Mouse (Mus musculus): Measurements from ENCODE around the gene Akt1.

Gene Akt1

DNA sequence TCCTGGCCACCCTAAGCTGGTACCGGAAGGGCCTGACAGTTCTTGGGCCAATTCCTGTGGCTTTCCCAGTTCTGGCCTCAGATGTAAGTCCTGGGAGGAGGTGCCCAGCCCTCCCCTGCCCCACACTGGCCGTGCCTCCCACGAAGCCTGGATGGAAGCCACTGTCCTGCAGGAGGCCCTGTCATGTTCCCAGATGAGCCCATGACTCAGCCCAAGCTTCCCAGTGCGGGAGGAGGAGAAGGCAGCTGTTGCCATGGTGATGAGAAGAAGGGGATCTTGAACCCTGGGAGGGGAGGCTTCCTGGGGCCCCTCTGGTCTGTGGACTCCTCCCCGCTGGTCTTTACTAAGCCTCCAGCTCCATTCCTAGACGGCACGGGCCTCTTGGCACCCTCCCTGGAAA is 8.7 kb upstream of the Akt1 start:
- no peak for DNase-seq

GRCm38 (mm10) chr12:112679027-112679996 is 4.6 kb upstream of the Akt1 start:
- DNase-seq, result peak; percentile 44

- DNase-seq, result peak; percentile 55
Measured at GRCm38 (mm10) chr12:112678555-112679026, 3.9 kb upstream of the Akt1 start, which contains the start of gene Zbtb42. Zbtb42 (plus strand) TSS chr12:112678828.

GRCm38 (mm10) chr12:112677943-112678554 is 3.4 kb upstream of the Akt1 start:
- no peak for DNase-seq

- no peak for DNase-seq
Measured at GRCm38 (mm10) chr12:112677076-112677475, 2.4 kb upstream of the Akt1 start.

DNA sequence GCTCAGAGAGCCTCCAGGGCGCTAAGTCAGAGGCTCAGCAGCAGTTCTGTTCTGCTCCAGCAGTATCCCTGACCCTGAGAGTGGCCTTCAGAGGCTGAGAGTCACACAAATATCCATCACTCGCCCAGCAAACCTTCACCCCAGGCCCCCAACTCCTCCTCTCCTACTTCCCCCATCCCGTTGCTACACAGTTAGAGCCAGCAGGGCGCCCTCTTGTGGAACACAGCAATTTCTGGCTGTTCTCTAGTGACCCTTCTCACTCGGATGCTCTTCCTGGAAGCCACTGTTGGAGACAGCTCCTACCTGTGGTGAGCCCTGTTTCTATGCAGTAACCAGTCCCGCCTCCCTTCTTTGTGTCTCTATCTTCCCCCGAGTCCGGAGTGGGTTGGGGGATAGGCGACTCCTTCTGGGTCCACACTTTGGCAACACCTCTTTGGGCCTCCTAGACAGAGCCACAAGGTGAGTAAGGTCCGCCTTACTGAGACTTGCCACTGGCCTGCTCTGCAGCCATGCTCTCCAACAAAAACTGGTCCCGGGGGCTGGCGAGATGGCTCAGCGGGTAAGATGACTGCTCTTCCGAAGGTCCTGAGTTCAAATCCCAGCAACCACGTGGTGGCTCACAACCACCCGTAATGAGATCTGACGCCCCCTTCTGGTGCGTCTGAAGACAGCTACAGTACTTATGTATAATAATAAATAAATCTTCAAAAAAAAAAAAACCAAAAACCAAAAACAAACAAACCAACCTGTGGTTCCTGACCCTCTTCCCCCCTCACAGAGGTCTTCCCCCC is 756 bp upstream of the Akt1 start:
- peak; percentile 86 for DNase-seq

DNA sequence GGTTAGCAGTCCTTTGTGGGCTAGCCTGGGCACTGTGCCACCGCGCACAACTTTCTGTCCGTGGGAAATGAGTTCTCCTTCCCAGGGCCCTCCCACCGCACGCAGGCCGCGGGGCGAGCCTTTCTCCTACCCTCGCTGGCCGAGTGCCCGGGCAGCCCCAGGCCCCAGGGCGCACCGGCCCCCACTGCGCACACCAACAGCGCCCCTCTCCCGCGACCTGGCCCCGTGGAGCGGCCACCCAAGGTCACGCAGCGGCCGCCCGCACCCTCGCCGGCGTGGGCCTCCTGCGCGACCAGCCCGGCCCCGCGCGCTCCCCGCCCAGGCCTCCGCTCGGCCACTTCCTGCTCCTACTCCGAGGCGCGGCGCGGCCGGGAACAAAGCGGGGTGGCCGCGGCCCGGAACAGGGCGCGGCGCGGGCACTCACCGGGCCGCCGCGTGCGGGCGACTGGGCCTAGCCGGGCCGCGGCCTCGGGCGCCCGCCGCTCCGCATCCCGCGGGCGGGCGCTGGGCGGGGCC is 1.1 kb downstream of the Akt1 start:
- DNase-seq, result peak; percentile 23

- peak; percentile 60 for DNase-seq
Measured at GRCm38 (mm10) chr12:112672744-112673575, 1.7 kb downstream of the Akt1 start.

DNA sequence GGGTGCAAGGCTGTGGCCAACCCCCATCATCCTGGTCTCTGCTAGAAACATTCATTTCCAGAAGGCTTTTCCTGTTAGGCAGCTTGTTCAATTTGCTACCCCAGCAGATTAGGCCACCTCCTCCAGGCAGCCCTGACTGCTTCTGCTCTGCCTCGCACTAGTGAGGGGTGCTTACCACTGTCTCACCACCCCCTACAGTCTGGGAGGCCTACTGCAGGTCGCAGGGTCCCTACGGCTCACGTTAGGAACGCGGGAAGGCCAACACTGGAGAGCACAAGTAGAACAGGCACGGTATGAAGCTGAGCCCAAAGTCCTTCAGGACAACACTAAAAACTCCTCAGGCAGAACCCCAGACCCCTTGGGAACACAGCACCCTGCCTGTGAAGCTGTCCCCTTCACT is 2.8 kb downstream of the Akt1 start:
- DNase-seq, result no peak

DNA sequence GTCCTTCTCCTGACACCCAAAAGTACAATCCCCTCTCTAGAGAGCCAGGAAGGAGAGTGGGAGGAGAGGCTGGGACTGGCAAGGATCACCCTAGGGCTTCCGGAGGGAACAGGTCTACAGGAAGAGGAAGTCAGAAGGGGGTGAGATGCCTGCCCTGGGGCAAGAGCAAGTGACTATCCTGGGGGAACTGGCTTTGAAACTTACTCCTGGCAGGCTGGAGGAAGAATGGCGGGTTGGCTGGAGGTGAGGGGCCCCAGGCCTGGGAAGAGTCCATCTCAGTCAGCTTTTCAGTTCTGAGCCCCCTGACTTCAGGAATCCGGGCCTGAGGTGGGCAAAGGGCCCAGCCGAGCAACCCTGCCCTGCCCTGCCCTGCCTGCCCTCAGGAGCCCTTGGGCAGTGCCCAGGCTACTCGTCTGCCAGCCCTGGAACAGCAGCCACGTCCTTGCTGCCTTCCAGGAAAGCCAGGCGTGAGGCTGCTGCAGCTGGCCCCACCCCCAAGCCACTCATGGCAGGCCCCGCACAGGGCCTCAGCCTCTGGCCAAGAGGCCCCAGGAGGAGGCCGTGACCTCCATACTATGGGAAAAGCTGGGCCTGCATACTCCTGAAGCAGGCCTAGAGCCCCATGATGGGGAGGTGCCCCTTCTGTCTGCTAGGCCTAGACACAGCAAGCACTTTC is 3.8 kb downstream of the Akt1 start:
- DNase-seq, result peak; percentile 25

DNA sequence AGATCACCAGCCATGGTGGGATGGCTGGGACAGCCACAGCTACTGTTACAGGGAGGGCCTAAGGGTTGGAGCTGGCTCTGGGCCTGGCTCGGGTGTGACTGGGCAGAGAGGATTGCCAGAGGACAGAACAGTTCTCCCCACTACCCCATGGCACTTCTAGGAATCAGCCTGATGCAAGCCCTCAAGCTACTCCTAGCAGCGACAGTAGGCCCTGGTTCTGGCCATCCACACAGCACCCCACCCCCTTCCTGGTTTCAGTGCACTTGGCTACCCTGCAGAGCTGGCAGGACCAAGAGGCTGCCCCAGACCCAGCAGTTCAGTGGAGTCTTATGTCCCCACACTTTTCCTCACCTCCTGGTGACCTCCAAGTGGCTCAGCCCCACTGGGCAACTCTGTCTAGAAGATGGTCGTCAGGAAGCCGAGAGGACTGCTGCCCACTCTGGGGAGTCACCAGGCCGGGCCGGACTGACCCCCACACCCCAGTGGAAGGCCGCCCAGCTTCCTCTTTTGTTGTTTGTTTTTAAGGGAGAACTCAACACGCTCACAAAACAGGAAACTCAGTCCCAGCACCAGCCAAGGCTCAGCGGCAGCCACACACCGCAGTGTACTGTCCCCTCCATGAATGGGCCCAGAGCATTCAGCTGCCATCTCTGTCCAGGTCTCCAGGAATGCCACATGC is 6.9 kb downstream of the Akt1 start:
- DNase-seq, result no peak

GRCm38 (mm10) chr12:112665881-112666544 is 8.7 kb downstream of the Akt1 start:
- DNase-seq, result no peak

DNA sequence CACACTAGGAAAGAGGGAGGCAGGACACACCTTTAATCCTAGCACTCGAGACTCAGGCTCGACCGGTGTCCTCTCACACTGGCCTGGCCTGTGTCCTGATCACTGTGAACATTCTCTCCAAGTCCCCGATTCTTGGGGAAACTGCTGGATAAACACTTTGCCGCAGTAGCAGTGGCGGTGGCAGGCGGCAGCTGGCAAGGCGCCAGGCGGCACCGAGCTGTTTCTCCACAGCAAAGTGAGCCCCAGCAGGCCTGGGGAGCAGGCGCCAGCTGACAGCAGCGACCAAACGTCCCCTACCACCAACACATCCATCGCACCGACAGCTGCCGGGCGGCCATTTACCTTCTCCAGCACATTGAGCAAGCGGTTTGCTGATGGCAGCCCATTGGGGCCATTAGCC is 9.2 kb downstream of the Akt1 start:
- DNase-seq, result peak; percentile 46

GRCm38 (mm10) chr12:112664656-112665055 is 10.0 kb downstream of the Akt1 start:
- DNase-seq, result no peak

GRCm38 (mm10) chr12:112664124-112664523 is 10.6 kb downstream of the Akt1 start:
- DNase-seq, result no peak

- no peak for DNase-seq
Measured at GRCm38 (mm10) chr12:112663716-112664115, 11.0 kb downstream of the Akt1 start.

- no peak for DNase-seq
Measured at GRCm38 (mm10) chr12:112663303-112663702, 11.4 kb downstream of the Akt1 start.

DNA sequence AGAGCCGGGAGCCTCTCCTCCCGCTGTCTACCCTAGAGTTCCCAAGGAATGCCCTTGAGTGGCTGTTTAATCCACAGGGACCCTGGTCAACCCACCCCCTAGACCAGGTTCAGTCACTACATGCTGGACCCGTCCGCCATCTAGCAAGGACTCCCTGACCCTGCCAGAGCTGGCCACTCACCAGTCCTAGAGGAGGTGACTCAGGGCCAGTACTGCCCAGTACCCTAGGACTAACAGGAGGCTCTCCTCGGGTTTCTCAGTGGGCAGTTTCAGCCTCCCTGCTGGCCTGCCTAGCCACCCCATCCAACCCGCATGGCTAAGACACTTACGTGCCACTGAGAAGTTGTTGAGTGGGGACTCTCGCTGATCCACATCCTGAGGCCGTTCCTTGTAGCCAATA is 12.8 kb downstream of the Akt1 start:
- DNase-seq, result no peak

DNA sequence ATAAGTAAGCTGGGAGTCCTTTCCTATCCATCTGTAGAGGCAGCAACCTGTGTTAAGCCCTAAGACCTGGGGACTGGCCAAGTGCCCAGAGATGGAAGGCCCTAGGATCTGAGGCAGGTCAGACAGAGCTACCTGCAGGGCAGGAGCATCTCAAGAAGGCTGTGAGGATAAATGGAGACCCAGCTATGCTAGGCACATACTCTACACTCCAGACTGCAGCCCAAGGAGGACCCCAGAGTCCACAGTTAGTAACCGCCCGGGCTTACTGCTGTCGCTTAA is 13.4 kb downstream of the Akt1 start:
- no peak for DNase-seq

DNA sequence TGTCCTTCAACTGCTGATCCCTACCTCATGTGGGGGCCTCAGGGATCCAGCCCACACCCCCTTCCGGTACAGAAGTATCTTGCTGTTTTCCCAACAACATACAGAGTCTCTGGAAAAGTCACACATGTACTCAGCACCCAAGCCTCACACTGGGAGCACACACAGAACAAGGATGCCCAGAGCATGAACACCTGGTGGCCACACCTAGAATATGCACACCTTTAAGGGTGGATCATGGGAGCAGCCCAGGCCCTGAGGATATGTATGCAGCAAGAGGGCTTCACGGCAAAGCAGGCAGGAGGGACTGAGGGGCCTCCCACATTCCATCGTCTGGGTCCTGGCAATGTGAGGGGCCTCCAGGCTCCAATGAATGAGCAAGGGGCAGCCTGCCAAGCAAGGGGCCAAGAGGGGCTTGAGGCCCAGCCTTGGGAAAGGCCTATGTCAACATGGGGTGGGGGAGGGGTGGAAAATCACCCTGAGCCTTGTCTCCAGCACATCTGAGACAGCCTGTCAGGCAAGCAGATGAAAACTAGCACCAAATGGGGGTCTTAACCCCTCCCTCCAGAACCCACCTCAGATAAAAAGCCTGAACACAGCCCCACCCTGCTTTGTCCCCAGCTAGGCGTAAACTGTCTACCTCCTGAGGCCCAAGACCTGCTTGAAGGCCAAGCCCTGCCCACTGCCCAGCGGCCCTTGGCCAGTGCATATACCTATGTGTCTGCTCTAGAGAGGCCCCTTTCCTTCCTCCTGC is 13.9 kb downstream of the Akt1 start:
- DNase-seq, result peak; percentile 62

Data from liver (tissue).